Mouse (Mus musculus): ENCODE measurements around the gene Rad51. TPM values are rescaled to one million over a fixed set of nuclear protein-coding genes. Genes with fewer than 3 reads are reported as not detected.
A peak's percentile ranks its signal among the peaks of the same experiment; 100 is the strongest.

Rad51 gene
- polyA plus RNA-seq, 1 experiment from 2014 or later, result 67.6 TPM

DNA sequence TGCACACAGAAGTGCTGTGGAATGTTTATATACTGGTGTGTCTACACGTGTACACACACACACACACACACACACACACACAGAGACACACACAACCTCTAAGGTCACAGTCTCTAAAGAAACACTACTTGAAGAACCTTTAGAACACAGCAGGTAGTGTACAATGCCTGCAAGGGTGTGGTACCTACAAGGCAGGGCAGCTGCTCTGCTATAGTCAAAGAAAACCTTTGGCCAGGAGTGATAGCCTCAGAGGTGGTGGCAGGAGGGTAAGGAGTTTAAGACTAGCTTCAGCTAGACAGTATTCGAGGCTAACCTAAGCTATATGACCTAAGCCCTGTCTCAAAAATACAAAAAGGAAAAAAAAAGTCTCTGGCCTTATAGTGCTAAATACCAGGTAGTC lies 42.1 kb downstream of the Rad51 start:
- H3K9ac ChIP-seq, result no peak overlapping the region
- peaks cover 48% of the 10 kb centered on the region for H3K36me3 ChIP-seq (ENCODE audit: insufficient read depth)
- WGBS, result 69% methylated on average over 2 of the region's 2 CpGs
- H3K27me3 ChIP-seq (ENCODE audit: insufficient read depth, low read length), result no peaks in the 10 kb centered on the region
- ATAC-seq (ENCODE audit: insufficient read depth) (no peak), DNase-seq (no peak)
- H3K4me3 ChIP-seq (ENCODE audit: low read depth, low read length), result no peak overlapping the region
- no peaks in the 10 kb centered on the region for H3K4me1 ChIP-seq (ENCODE audit: insufficient read depth)
- H3K27ac ChIP-seq (ENCODE audit: low read depth), result no peak overlapping the region
- H3K9me3 ChIP-seq (ENCODE audit: low read depth, low read length), result no peaks in the 10 kb centered on the region
- peak overlapping the region; percentile 80; the same call in 1 of the 2 replicates for H3K4me2 ChIP-seq
- TF ChIP-seq CTCF (IDR thresholded peaks at IDR 0.05; ENCODE audit: low read depth), result no peak

DNA sequence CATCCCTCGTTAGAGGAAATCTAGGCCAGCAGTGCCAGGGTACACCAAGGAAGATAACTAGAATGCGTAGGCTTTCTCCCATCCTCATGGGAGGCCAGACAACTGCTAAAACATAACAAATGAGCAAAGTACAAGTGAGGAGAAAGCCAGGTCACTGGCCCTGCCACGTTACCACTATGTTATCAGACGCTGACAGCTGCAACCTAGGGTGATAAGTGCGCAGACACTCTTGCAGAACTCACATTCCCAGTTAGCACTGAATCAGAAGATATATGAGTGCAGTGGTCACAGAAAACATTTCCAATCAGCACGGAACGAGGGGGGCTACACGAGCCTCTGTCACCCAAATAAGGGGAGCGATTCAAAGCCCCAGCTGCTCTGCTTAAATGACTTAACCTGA lies 42.8 kb downstream of the Rad51 start:
- 62% methylated on average over 9 of the region's 9 CpGs for WGBS
- Histone ChIP-seq H3K9ac (0 out of 2 replicates have a peak overlapping the region, but pooled peaks have one; percentile 87), H3K9me3 (ENCODE audit: low read depth, low read length) (no peaks in the 10 kb centered on the region), H3K4me2 (peak overlapping the region; percentile 80), H3K27ac (ENCODE audit: low read depth) (no peak overlapping the region), H3K27me3 (ENCODE audit: insufficient read depth, low read length) (no peaks in the 10 kb centered on the region), H3K36me3 (ENCODE audit: insufficient read depth) (peaks cover 42% of the 10 kb centered on the region), H3K4me1 (ENCODE audit: insufficient read depth) (no peaks in the 10 kb centered on the region), H3K4me3 (ENCODE audit: low read depth, low read length) (peak overlapping the region; percentile 98)
- no peak for TF ChIP-seq CTCF (IDR thresholded peaks at IDR 0.05; ENCODE audit: low read depth)
- no peak for ATAC-seq (ENCODE audit: insufficient read depth)
- DNase-seq, result no peak

DNA sequence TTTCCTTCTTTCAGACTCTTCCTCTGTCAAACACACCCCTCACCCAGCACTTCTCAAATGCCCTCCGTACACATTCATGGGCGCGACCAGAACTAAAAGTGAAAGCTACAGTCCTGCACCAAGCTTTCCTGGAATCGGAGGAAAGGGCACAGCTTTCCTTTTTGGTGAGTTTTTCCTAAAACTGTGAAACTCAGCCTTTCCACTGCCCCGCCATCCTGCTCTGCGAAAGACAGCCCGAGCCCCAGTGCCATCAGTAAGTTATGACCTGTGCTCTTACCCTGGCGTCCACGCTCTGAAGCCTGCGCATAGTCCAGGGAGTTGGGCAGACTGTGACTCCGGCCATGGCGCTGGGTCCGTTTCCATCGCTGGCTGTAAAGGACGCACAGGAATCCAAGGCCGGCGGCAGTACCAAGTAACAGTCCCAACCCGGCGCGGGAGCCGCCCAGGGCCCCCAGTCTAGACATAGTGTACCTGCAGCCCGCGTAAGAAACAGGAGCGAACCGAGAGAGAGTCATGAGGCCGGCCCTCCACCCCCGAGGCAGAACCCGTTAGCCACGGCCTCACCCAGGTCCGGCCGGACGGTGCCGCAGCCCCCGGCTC lies 43.6 kb downstream of the Rad51 start:
- H3K9ac ChIP-seq, result peak overlapping the region; percentile 87
- H3K4me1 ChIP-seq (ENCODE audit: insufficient read depth), result no peaks in the 10 kb centered on the region
- no peaks in the 10 kb centered on the region for H3K9me3 ChIP-seq (ENCODE audit: low read depth, low read length)
- H3K27me3 ChIP-seq (ENCODE audit: insufficient read depth, low read length), result no peaks in the 10 kb centered on the region
- H3K4me2 ChIP-seq, result peak overlapping the region; percentile 80
- WGBS, result 4% methylated on average over 34 of the region's 34 CpGs
- H3K27ac ChIP-seq (ENCODE audit: low read depth), result peak overlapping the region; percentile 50; the same call in 1 of the 2 replicates
- H3K4me3 ChIP-seq (ENCODE audit: low read depth, low read length), result peak overlapping the region; percentile 98
- TF ChIP-seq CTCF (IDR thresholded peaks at IDR 0.05; ENCODE audit: low read depth), result no peak
- peaks cover 34% of the 10 kb centered on the region for H3K36me3 ChIP-seq (ENCODE audit: insufficient read depth)
- DNase-seq (peak; percentile 28), ATAC-seq (ENCODE audit: insufficient read depth) (no peak)

DNA sequence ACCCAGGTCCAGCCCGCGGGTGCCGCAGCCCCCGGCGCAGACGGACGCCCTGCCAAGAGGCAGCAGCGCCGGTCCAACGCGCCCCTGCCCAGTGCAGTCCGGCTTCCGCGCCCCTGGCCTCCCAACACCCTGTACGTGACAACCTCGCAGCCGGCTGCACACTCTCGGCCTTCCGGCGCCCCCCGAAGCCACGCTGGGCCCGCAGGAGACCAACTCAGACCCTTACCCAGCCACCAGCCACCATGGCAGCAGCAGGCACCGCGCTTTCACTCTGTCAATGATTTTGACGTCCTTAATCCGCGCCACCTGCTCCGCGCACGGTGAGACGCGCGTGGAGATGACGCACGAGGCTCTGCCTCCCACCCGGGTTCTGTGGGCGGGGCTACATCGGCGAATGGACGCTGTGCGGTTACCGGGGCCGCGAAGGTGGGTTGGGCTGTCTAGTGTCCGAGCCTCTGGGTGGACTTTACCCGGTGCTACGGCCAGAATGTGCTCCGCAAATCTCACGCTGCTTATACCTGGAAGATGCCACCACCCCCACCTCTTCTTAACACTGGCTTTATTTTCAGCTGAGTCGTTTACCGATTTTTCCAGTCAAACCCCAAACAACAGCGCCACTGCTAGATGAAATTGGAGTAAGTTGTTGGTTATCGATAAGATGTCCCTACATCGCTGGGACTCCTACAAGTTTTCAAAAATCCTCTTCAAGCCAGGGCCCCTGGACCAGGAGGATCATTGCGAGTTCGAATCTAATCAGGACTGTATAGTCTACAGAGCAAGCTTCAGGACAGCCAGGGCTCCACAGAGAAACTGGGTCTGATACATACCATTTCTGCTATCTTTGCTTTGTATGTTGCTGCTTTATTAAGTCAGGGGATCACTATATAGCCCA lies 44.3 kb downstream of the Rad51 start, which contains the start of gene Rmdn3:
Rmdn3 (minus strand) TSS at position 354 of the 892 bp plus-strand sequence.
- peak within 1 kb of the TSS; percentile 80 for H3K4me2 ChIP-seq
- peak within 1 kb of the TSS; percentile 87 for H3K9ac ChIP-seq
- no peaks in the 10 kb centered on the region for H3K9me3 ChIP-seq (ENCODE audit: low read depth, low read length)
- DNase-seq (peak; percentile 98), ATAC-seq (ENCODE audit: insufficient read depth) (peak; percentile 89)
- H3K27ac ChIP-seq (ENCODE audit: low read depth), result peak within 1 kb of the TSS; percentile 50
- peak within 1 kb of the TSS; percentile 98 for H3K4me3 ChIP-seq (ENCODE audit: low read depth, low read length)
- no peaks in the 10 kb centered on the region for H3K4me1 ChIP-seq (ENCODE audit: insufficient read depth)
- WGBS, result under 1% methylated on average over 57 of the region's 57 CpGs
- no peaks in the 10 kb centered on the region for H3K27me3 ChIP-seq (ENCODE audit: insufficient read depth, low read length)
- no peak for TF ChIP-seq CTCF (IDR thresholded peaks at IDR 0.05; ENCODE audit: low read depth)
- H3K36me3 ChIP-seq (ENCODE audit: insufficient read depth), result peaks cover 27% of the 10 kb centered on the region

DNA sequence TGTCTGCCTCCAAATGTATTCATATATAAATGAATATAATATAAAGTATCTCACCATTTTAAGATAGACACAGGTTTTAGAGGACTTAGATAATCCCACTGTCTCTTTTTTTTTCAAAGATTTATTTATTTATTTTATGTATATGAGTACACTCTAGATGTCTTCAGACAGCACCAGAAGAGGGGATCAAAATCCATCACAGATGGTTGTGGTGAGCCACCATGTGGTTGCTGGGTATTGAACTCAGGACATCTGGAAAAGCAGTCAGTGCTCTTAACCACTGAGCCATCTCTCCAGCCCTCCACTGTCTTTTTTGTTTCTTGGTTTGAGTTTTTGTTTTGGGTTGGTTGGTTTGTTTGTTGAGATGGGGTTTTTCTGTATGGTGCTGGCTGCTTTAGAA lies 45.2 kb downstream of the Rad51 start:
- H3K4me3 ChIP-seq (ENCODE audit: low read depth, low read length), result no peak overlapping the region
- no peaks in the 10 kb centered on the region for H3K4me1 ChIP-seq (ENCODE audit: insufficient read depth)
- no peak overlapping the region; the same call in 1 of the 2 replicates for H3K4me2 ChIP-seq

DNA sequence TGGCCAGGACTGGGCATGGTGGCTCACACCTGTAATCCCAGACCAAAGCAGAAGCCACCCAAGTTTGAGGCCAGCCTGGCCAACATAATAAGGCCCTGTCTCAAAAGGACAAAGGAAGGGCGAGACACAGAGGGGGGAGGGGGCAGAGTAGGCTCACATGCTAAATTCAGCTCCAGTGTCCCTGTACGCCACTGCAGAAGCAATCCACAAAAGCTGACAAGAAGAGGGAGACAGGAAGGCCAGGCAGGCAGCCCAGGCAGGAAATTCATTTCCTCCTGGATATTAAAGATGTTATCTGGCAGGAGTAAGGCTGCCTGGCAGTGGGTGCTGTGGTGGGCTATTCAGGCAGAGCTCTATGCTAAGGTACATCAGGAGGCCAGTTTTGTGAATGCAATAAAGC lies 48.7 kb downstream of the Rad51 start:
- no peak for ATAC-seq (ENCODE audit: insufficient read depth)
- no peak overlapping the region for H3K9ac ChIP-seq
- H3K27ac ChIP-seq (ENCODE audit: low read depth), result no peak overlapping the region
- H3K4me3 ChIP-seq (ENCODE audit: low read depth, low read length), result no peak overlapping the region
- H3K9me3 ChIP-seq (ENCODE audit: low read depth, low read length), result no peaks in the 10 kb centered on the region
- no peak for DNase-seq
- H3K27me3 ChIP-seq (ENCODE audit: insufficient read depth, low read length), result no peaks in the 10 kb centered on the region
- no peaks in the 10 kb centered on the region for H3K4me1 ChIP-seq (ENCODE audit: insufficient read depth)
- no peak overlapping the region for H3K4me2 ChIP-seq
- 28% methylated on average over 2 of the region's 2 CpGs for WGBS
- H3K36me3 ChIP-seq (ENCODE audit: insufficient read depth), result no peaks in the 10 kb centered on the region
- TF ChIP-seq CTCF (IDR thresholded peaks at IDR 0.05; ENCODE audit: low read depth), result no peak

More for the DNA sequence above, 45.2 kb downstream of the Rad51 start:
- peaks cover 18% of the 10 kb centered on the region; the same call in 1 of the 2 replicates for H3K36me3 ChIP-seq (ENCODE audit: insufficient read depth)
- H3K9me3 ChIP-seq (ENCODE audit: low read depth, low read length), result no peaks in the 10 kb centered on the region
- H3K27me3 ChIP-seq (ENCODE audit: insufficient read depth, low read length), result no peaks in the 10 kb centered on the region
- ATAC-seq (ENCODE audit: insufficient read depth) (no peak), DNase-seq (no peak)
- no peak overlapping the region for H3K9ac ChIP-seq
- TF ChIP-seq CTCF (IDR thresholded peaks at IDR 0.05; ENCODE audit: low read depth), result no peak
- H3K27ac ChIP-seq (ENCODE audit: low read depth), result no peak overlapping the region

DNA sequence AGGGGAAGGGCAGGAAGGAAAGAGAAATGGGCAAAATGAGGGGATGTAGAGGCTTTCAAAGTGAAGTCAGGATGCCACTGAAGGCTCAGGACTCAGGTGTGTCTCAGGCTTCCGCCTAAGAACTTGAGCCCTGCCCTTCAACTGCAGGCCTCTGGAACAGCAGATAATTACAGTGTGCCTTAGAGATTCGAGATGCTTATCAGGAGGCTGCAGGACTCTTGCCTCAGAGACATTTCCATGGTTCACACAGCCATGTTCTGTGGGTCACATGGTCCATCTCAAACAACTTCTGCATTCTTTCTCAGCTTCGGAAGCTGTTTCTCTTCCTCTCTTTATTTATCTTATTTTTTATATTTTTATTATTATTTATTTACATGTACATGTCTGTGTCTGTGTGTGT lies 50.5 kb downstream of the Rad51 start:
- WGBS, result 49% methylated on average over 3 of the region's 3 CpGs
- Histone ChIP-seq H3K9me3 (ENCODE audit: low read depth, low read length) (no peaks in the 10 kb centered on the region), H3K36me3 (ENCODE audit: insufficient read depth) (no peaks in the 10 kb centered on the region), H3K27me3 (ENCODE audit: insufficient read depth, low read length) (peaks cover 5% of the 10 kb centered on the region), H3K27ac (ENCODE audit: low read depth) (no peak overlapping the region), H3K4me3 (ENCODE audit: low read depth, low read length) (no peak overlapping the region), H3K4me1 (ENCODE audit: insufficient read depth) (0 out of 2 replicates have a peak, but pooled peaks cover 3% of the 10 kb centered on the region), H3K9ac (no peak overlapping the region), H3K4me2 (no peak overlapping the region)
- TF ChIP-seq CTCF (IDR thresholded peaks at IDR 0.05; ENCODE audit: low read depth), result no peak
- ATAC-seq (ENCODE audit: insufficient read depth), result no peak
- no peak for DNase-seq

Data from lung, embryonic 14.5 days (tissue).